Mouse (Mus musculus): ENCODE measurements around the gene Fam19a5.

Fam19a5 gene

GRCm38 (mm10) chr15:87597149-87597548 is 53.0 kb downstream of the Fam19a5 start:
- DNase-seq: no peak

- DNase-seq: no peak
Measured at GRCm38 (mm10) chr15:87597766-87598165, 53.7 kb downstream of the Fam19a5 start.

GRCm38 (mm10) chr15:87598636-87599035 is 54.5 kb downstream of the Fam19a5 start:
- DNase-seq: no peak

GRCm38 (mm10) chr15:87603316-87603715 is 59.2 kb downstream of the Fam19a5 start:
- DNase-seq: no peak

- no peak for DNase-seq
Measured at GRCm38 (mm10) chr15:87605504-87606280, 61.6 kb downstream of the Fam19a5 start.

- no peak for DNase-seq
Measured at GRCm38 (mm10) chr15:87606702-87607101, 62.6 kb downstream of the Fam19a5 start.

GRCm38 (mm10) chr15:87609236-87609635 is 65.1 kb downstream of the Fam19a5 start:
- no peak for DNase-seq

- peak; percentile 6 to 26 for DNase-seq
Measured at GRCm38 (mm10) chr15:87623966-87624609, 80.0 kb downstream of the Fam19a5 start.

GRCm38 (mm10) chr15:87624610-87625091 is 80.6 kb downstream of the Fam19a5 start:
- no peak for DNase-seq

- DNase-seq: peak in 1 of 2 experiments; percentile 8
Measured at GRCm38 (mm10) chr15:87625236-87626023, 81.3 kb downstream of the Fam19a5 start.

GRCm38 (mm10) chr15:87635272-87635671 is 91.2 kb downstream of the Fam19a5 start:
- DNase-seq: no peak

GRCm38 (mm10) chr15:87636407-87636806 is 92.3 kb downstream of the Fam19a5 start:
- no peak for DNase-seq

GRCm38 (mm10) chr15:87637234-87637633 is 93.1 kb downstream of the Fam19a5 start:
- DNase-seq: no peak

GRCm38 (mm10) chr15:87638270-87638669 is 94.2 kb downstream of the Fam19a5 start:
- no peak for DNase-seq

GRCm38 (mm10) chr15:87646313-87647061 is 102.4 kb downstream of the Fam19a5 start:
- DNase-seq: no peak

GRCm38 (mm10) chr15:87649651-87650050 is 105.6 kb downstream of the Fam19a5 start:
- DNase-seq: no peak

GRCm38 (mm10) chr15:87654551-87654950 is 110.5 kb downstream of the Fam19a5 start:
- DNase-seq: no peak

GRCm38 (mm10) chr15:87656496-87657155 is 112.5 kb downstream of the Fam19a5 start:
- DNase-seq: no peak

- no peak for DNase-seq
Measured at GRCm38 (mm10) chr15:87659729-87660128, 115.6 kb downstream of the Fam19a5 start.

GRCm38 (mm10) chr15:87661954-87662353 is 117.9 kb downstream of the Fam19a5 start:
- no peak for DNase-seq

GRCm38 (mm10) chr15:87666041-87666750 is 122.1 kb downstream of the Fam19a5 start:
- no peak for DNase-seq
